15 mouse cellular contexts compared by ENCODE assay signal in genomic region chr1:193263026-193263907, GRCm38 (mm10). TPM values are rescaled to one million over a fixed set of nuclear protein-coding genes. Genes with fewer than 3 reads are reported as not detected.
DNase-seq lines count a peak whose midpoint lies in the region; ATAC-seq and TF ChIP-seq lines count a peak whose summit lies in the region.
"Had no signal": no experiment of that assay in that cellular context is flagged by ENCODE, and none has a peak within 500 bp of the region (broad histone marks: within the 10 kb centered on the region; RNA-seq: fewer than 3 reads in every experiment).

No protein-coding gene starts in this region.

- H3K4me1 ChIP-seq in liver, adult 2 months (ENCODE audit: control insufficient read depth, insufficient read depth, low read length): peaks cover 7% of the 10 kb centered on the region
- H3K4me1 ChIP-seq: hindbrain, embryonic 15.5 days; liver, embryonic 13.5 days; midbrain, embryonic 10.5 days; neural tube, embryonic 13.5 days had no signal

- no peak for TF ChIP-seq POLR2A in liver, adult 2 months (IDR thresholded peaks at IDR 0.05; ENCODE audit: extremely low read depth, insufficient read depth, low read length)

- peak; percentile 87 for DNase-seq in heart, adult 11 months
- no peak for DNase-seq in heart, postnatal 14 days
- no peak for DNase-seq in liver, adult 2 months (ENCODE audit: extremely low read depth, low read depth, low spot score)
- DNase-seq in liver: no peak
- DNase-seq in adipocyte (ENCODE audit: low spot score): peak; percentile 81
- DNase-seq in kidney, postnatal 14 days: no peak
- DNase-seq: adrenal gland, postnatal 10 days; kidney, postnatal 4 days; liver, embryonic 13.5 days had no signal

- no peak for TF ChIP-seq CTCF in liver, adult 2 months (IDR thresholded peaks at IDR 0.05; ENCODE audit: low read depth, low read length)

- H3K36me3 ChIP-seq in liver, adult 2 months (ENCODE audit: control insufficient read depth, insufficient read depth, low read length): no peaks in the 10 kb centered on the region
- H3K36me3 ChIP-seq: hindbrain, embryonic 15.5 days; liver, embryonic 13.5 days; midbrain, embryonic 10.5 days; neural tube, embryonic 13.5 days had no signal

- H3K9ac ChIP-seq in liver, adult 2 months (ENCODE audit: low read depth, low read length): peak overlapping the region; percentile 37; the same call in 1 of the 2 replicates
- H3K9ac ChIP-seq: hindbrain, embryonic 15.5 days; liver, embryonic 13.5 days; neural tube, embryonic 13.5 days had no signal

- peak overlapping the region; percentile 3; the same call in 1 of the 2 replicates for H3K4me3 ChIP-seq in liver, adult 2 months (ENCODE audit: insufficient read depth, low read depth, low read length)
- H3K4me3 ChIP-seq: hindbrain, embryonic 15.5 days; liver, embryonic 13.5 days; midbrain, embryonic 10.5 days; neural tube, embryonic 13.5 days had no signal

- intact Hi-C loops in heart, postnatal 14 days (cut with DNase I): no loop called here

- WGBS in liver, adult 2 months: 88% methylated on average over 8 of the region's 8 CpGs

- no peaks in the 10 kb centered on the region for H3K27me3 ChIP-seq in liver, adult 2 months (ENCODE audit: control insufficient read depth, insufficient read depth, low read length)
- H3K27me3 ChIP-seq: CH12.LX; hindbrain, embryonic 15.5 days; liver, embryonic 13.5 days; neural tube, embryonic 13.5 days had no signal

- ATAC-seq in megakaryocyte-erythroid progenitor cell, adult 5-6 weeks (replicated peaks; ENCODE audit: low FRiP score, low TSS enrichment, poor library complexity, severe bottlenecking): peak; percentile 40
- ATAC-seq: Patski had no signal

- no peaks in the 10 kb centered on the region for H3K79me2 ChIP-seq in liver, adult 2 months (ENCODE audit: control insufficient read depth, insufficient read depth, low read length)

- peak overlapping the region; percentile 15 for H3K27ac ChIP-seq in liver, adult 2 months (replicated peaks; ENCODE audit: insufficient read depth, low read depth, low read length)
- H3K27ac ChIP-seq: hindbrain, embryonic 15.5 days; liver, embryonic 13.5 days; midbrain, embryonic 10.5 days; neural tube, embryonic 13.5 days had no signal

RNA-seq across cellular contexts. Expression of gene Hsd11b1, which starts 0.6 kb away (rescaled TPM):
- 1 to 10 TPM; 2.2 to 2.4 TPM for total RNA-seq in heart, postnatal 14 days (2021)
- total RNA-seq in liver, adult 2 months (2014; rRNA removed): 807 and 1,077 TPM in 2 replicates
- 826 and 1,028 TPM in 2 replicates for polyA plus RNA-seq in liver, adult 2 months (2012; rRNA removed)
- total RNA-seq in megakaryocyte-erythroid progenitor cell, adult 5-6 weeks (2014; fragmentation: Nextera tagmentation): not detected in 2 replicates
- total RNA-seq in megakaryocyte-erythroid progenitor cell, adult 5-6 weeks (2017): 0.91 TPM in 1 of 2 replicates, not detected in the other
- polyA plus RNA-seq: neural tube, embryonic 13.5 days had no signal

RNA-seq across cellular contexts. Expression of gene G0s2, which starts 9.8 kb away (rescaled TPM):
- total RNA-seq in heart, postnatal 14 days (2021): 10 to 100 TPM; 43.4 to 57.3 TPM
- total RNA-seq in liver, adult 2 months (2014; rRNA removed): 78.0 and 106 TPM in 2 replicates
- 179 and 444 TPM in 2 replicates for polyA plus RNA-seq in liver, adult 2 months (2012; rRNA removed)
- 1.2 TPM in 1 of 2 replicates, not detected in the other for total RNA-seq in megakaryocyte-erythroid progenitor cell, adult 5-6 weeks (2014; fragmentation: Nextera tagmentation)
- not detected in 2 replicates for total RNA-seq in megakaryocyte-erythroid progenitor cell, adult 5-6 weeks (2017)
- total RNA-seq: CH12.LX had no signal
- polyA plus RNA-seq: Patski had no signal

RNA-seq across cellular contexts. Expression of gene Lamb3, which starts 55.8 kb away (rescaled TPM):
- total RNA-seq in heart, postnatal 14 days (2021): 10 to 100 TPM in 1 of 2 experiments, 1 to 10 TPM in 1; 7.9 to 12.6 TPM
- total RNA-seq in liver, adult 2 months (2014; rRNA removed): 1.7 and 2.0 TPM in 2 replicates
- 1.6 and 2.4 TPM in 2 replicates for polyA plus RNA-seq in liver, adult 2 months (2012; rRNA removed)
- total RNA-seq in megakaryocyte-erythroid progenitor cell, adult 5-6 weeks (2014; fragmentation: Nextera tagmentation): 0.42 TPM in 1 of 2 replicates, not detected in the other
- total RNA-seq in megakaryocyte-erythroid progenitor cell, adult 5-6 weeks (2017): not detected in 2 replicates

Comparison
In these comparisons a context has a peak if more than half of its experiments do, and no peak if none do; other contexts are left out.
1. DNase-seq: peak in heart, adult 11 months (single experiment) and adipocyte (single experiment); none in heart, postnatal 14 days (0 of 2), liver, adult 2 months (single experiment), liver (single experiment) and kidney, postnatal 14 days (single experiment).
2. RNA of gene Hsd11b1, which starts 0.6 kb away (total RNA-seq): 807 to 1,077 TPM in liver, adult 2 months; 2.2 to 2.4 TPM in heart, postnatal 14 days and 0.91 TPM in megakaryocyte-erythroid progenitor cell, adult 5-6 weeks; every median in the first group is over 100 times any median in the second.
3. RNA of gene G0s2, which starts 9.8 kb away (total RNA-seq): 78.0 to 106 TPM in liver, adult 2 months and 43.4 to 57.3 TPM in heart, postnatal 14 days; 1.2 TPM in megakaryocyte-erythroid progenitor cell, adult 5-6 weeks; every median in the first group is over 10 times any median in the second.